Mouse (Mus musculus) limb, embryonic 14.5 days (tissue): ENCODE data around the gene Pde8b. TPM values are rescaled to one million over a fixed set of nuclear protein-coding genes. Genes with fewer than 3 reads are reported as not detected.
A peak's percentile ranks its signal among the peaks of the same experiment; 100 is the strongest.

Experiments used
- ATAC-seq: fragments of 200-750 bp; cut with Nextera tagmentation; 2 replicates; pipeline ENCODE4 v1.8.0; 2017; ENCODE audit warnings: low read depth, moderate number of reproducible peaks, moderate TSS enrichment; ENCODE audit not compliant: low FRiP score
- DNase-seq: peaks from one replicate; pipeline ENCODE4 v3.0.0-alpha.2; 2015; ENCODE audit warnings: low spot score
- H3K27ac ChIP-seq: fragments of 300-500 bp; sonication (generic); replicated peaks from 2 replicates; pipeline ENCODE4 v1.5.1; 2014; ENCODE audit warnings: low read depth, mild to moderate bottlenecking, low read length, moderate library complexity, mixed read lengths
- H3K27me3 ChIP-seq: fragments of 300-500 bp; sonication (generic); 2 replicates; pipeline ENCODE4 v1.6.1; 2014; ENCODE audit warnings: low read length, mixed read lengths; ENCODE audit not compliant: control insufficient read depth, insufficient read depth
- H3K36me3 ChIP-seq: fragments of 300-500 bp; sonication (generic); 2 replicates; pipeline ENCODE4 v1.6.1; 2014; ENCODE audit warnings: mild to moderate bottlenecking, low read length, moderate library complexity, mixed read lengths; ENCODE audit not compliant: control insufficient read depth, insufficient read depth
- H3K4me1 ChIP-seq: fragments of 300-500 bp; sonication (generic); 2 replicates; pipeline ENCODE4 v1.6.1; 2014; ENCODE audit warnings: antibody characterized with exemption, low read length, mixed read lengths; ENCODE audit not compliant: control insufficient read depth, insufficient read depth
- H3K4me2 ChIP-seq: fragments of 300-500 bp; sonication (generic); replicated peaks from 2 replicates; pipeline ENCODE4 v1.6.1; 2014; ENCODE audit warnings: low read depth, mild to moderate bottlenecking, low read length, moderate library complexity; ENCODE audit not compliant: severe bottlenecking
- H3K4me3 ChIP-seq: fragments of 300-500 bp; sonication (generic); replicated peaks from 2 replicates; pipeline ENCODE4 v1.5.1; 2014; ENCODE audit warnings: low read length
- H3K9ac ChIP-seq: fragments of 300-500 bp; sonication (generic); 2 replicates; pipeline ENCODE4 v1.6.1; 2014; ENCODE audit warnings: mild to moderate bottlenecking, low read depth, low read length, moderate library complexity; ENCODE audit not compliant: severe bottlenecking
- H3K9me3 ChIP-seq: fragments of 300-500 bp; sonication (generic); 2 replicates; pipeline ENCODE4 v1.6.1; 2016; ENCODE audit warnings: low read length; ENCODE audit not compliant: control insufficient read depth
- POLR2A ChIP-seq: fragments of 200-500 bp; IDR thresholded peaks from 2 replicates; pipeline ENCODE4 v1.8.0; 2012; ENCODE audit warnings: inconsistent platforms, mild to moderate bottlenecking, moderate library complexity, borderline replicate concordance; ENCODE audit not compliant: insufficient read depth, insufficient read length; ENCODE audit errors: extremely low read depth
- WGBS: fragments of 180-500 bp; shearing (Covaris S2); extraction: QIAGEN DNeasy Blood & Tissue Kit; methylation state at CpG from one replicate; pipeline ENCODE4 v1.1.7; 2014; 5-methylcytosine and 5-hydroxymethylcytosine counted together
- polyA plus RNA-seq, 2 experiments: library from polyadenylated mRNA; depleted of rRNA in 1 of 2; stranded (reverse) in 1 of 2; unstranded in 1 of 2; fragments of >200 nt; fragmentation: Nextera tagmentation in 1 of 2; extraction: Ambion mirVana in 1 of 2; gene quantifications; 2 replicates each; pipeline versions ENCODE4 v1.2.1 to v1.2.3; 2012 to 2014

Gene Pde8b
- polyA plus RNA-seq (2012; rRNA removed) (2.9 and 3.4 TPM in 2 replicates), polyA plus RNA-seq (2014; fragmentation: Nextera tagmentation; extraction: Ambion mirVana) (3.1 and 5.1 TPM in 2 replicates)

DNA sequence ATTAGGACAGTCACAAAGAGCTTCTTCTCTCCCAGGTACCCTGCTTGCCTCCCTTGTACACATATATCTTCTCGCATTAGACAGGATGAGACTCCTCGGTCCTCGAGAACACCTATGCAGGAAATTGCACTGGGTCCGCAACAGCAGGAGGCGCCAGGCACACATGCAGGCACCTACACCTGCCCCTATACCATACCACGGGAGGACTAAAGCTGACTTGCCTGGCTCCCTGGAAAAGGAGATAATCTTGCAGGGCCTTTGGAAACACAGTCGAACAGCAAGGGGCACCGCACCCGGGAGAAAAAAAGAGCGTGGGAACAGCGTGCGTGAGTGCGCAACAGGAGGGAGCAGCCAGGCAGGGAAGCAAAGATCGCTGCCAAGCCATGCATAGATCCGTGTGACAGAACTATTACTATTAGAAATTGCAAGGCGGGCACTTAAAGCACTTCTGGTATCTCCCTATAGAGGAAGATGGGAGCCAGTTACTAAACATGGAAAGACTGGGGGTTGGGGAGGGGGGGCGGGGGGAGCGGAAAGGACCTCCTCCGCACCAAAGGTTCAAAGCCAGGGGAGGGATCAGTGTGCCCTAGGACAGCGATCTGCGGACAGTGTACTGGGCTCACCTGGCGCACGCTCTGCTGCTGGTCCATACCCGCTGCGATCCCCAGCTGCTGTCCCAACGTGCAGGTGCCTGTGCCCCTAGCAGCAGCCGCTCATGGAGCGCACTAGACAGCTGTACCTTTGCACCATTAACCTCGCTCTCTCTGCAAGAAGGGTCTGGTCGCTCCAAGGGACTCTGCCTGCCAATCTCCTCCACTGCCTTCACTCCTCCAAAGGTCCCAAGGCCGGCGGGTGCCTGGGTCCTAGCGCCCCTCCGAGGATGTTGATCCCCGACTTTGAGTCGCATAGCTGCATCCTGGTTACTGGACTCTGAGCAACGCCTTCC, at the start of gene Pde8b:
Pde8b (minus strand) TSS at position 826 of the 946 bp plus-strand sequence.
- TF ChIP-seq POLR2A: no peak
- 5% methylated on average over 36 of the region's 37 CpGs for WGBS
- no peak within 1 kb of the TSS for H3K9ac ChIP-seq

GRCm38 (mm10) chr13:95291983-95292382, 41.8 kb upstream of the Pde8b start:
- Histone ChIP-seq H3K9me3 (no peaks in the 10 kb centered on the region), H3K27ac (no peak overlapping the region), H3K27me3 (no peaks in the 10 kb centered on the region; the same call in 1 of the 2 replicates), H3K4me2 (no peak overlapping the region), H3K9ac (no peak overlapping the region), H3K4me1 (no peaks in the 10 kb centered on the region), H3K36me3 (no peaks in the 10 kb centered on the region), H3K4me3 (no peak overlapping the region)
- DNase-seq (no peak), ATAC-seq (no peak)
- no peak for TF ChIP-seq POLR2A
- 86% methylated on average over 4 of the region's 4 CpGs for WGBS

More for the DNA sequence above, at the start of gene Pde8b:
- H3K9me3 ChIP-seq: no peaks in the 10 kb centered on the region
- no peaks in the 10 kb centered on the region for H3K36me3 ChIP-seq
- ATAC-seq: no peak
- peak within 1 kb of the TSS; percentile 47 for H3K4me2 ChIP-seq
- no peak for DNase-seq
- peak within 1 kb of the TSS; percentile 25 for H3K4me3 ChIP-seq
- H3K27ac ChIP-seq: no peak within 1 kb of the TSS
- H3K4me1 ChIP-seq: peaks cover 7% of the 10 kb centered on the region; the same call in 1 of the 2 replicates
- H3K27me3 ChIP-seq: peaks cover 24% of the 10 kb centered on the region

GRCm38 (mm10) chr13:95288027-95288426, 37.9 kb upstream of the Pde8b start:
- no peak overlapping the region for H3K27ac ChIP-seq
- TF ChIP-seq POLR2A: no peak
- ATAC-seq (no peak), DNase-seq (no peak)
- H3K9me3 ChIP-seq: no peaks in the 10 kb centered on the region
- no peaks in the 10 kb centered on the region; the same call in 1 of the 2 replicates for H3K27me3 ChIP-seq
- no peaks in the 10 kb centered on the region for H3K36me3 ChIP-seq
- H3K4me1 ChIP-seq: no peaks in the 10 kb centered on the region
- no peak overlapping the region for H3K4me3 ChIP-seq
- WGBS: 78% methylated on average over 7 of the region's 7 CpGs
- H3K9ac ChIP-seq: no peak overlapping the region
- no peak overlapping the region for H3K4me2 ChIP-seq

DNA sequence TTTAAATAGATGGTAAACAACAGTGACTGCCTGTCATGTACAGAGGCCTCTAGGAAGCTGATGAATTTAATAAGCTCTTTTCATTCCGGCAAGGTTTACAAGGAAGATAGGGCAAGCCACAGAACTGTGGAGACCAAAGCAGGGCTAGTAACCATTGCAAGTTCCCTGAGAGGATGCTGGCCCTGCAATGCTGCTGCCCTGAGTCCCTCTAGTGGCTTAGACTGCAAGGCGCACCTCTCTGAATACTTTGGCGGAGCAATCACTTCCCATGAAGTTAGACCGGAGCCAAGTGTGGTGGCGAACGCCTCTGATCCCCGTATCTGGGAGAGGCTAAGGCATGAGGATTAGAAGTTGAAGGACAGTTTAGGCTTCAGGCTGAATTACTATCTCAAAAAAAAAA, 36.9 kb upstream of the Pde8b start:
- Histone ChIP-seq H3K4me2 (no peak overlapping the region), H3K9ac (no peak overlapping the region), H3K27me3 (no peaks in the 10 kb centered on the region; the same call in 1 of the 2 replicates), H3K4me1 (no peaks in the 10 kb centered on the region), H3K27ac (no peak overlapping the region), H3K36me3 (no peaks in the 10 kb centered on the region), H3K9me3 (no peaks in the 10 kb centered on the region), H3K4me3 (no peak overlapping the region)
- DNase-seq (peak; percentile 84), ATAC-seq (peak; percentile 81)
- 2% methylated on average over 7 of the region's 7 CpGs for WGBS
- TF ChIP-seq POLR2A: no peak

DNA sequence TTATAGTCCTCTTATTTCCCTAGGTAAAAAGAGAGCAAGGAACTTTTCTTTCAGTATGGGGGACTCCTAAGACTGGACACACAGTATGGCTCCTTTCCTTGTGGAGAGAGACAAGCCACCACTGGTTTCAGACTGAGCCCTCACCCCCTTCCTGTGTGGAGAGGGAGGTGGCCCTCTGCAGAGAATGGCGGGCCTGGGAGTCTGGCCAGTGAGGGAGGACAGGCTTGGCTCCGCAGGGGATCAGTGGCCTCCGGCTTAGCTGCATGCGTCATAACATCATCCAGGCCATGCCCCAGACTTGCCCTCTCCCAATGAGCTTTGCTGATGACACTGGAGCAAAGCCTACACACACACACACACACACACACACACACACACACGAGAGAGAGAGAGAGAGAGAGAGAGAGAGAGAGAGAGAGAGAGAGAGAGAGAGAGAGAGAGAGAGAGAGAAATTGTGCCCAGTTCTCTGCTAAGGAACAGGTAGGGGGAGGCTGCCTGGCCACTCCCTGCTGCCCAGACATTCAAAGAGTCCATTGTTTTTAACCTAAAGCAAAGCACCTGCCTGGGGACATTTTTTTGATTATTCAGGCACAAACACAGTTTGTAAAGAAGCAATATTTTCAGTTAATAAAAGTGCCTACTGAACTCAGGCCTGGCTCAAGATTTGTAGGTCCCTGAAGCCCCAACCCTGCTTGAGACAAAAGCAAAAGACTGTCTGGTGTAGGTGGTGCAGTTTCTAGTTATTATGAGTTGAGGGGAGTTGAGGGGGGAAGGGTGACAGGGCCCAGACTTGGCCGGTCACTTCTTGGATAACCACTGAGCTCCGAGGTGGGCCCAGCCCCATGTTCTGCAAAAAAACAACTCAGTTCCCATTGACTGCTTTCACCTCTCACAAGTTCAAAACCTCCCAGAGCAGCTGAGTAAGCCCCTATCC, 31.9 kb upstream of the Pde8b start:
- no peaks in the 10 kb centered on the region for H3K27me3 ChIP-seq
- WGBS: 24% methylated on average over 7 of the region's 7 CpGs
- TF ChIP-seq POLR2A: no peak
- H3K36me3 ChIP-seq: no peaks in the 10 kb centered on the region
- no peak overlapping the region for H3K4me2 ChIP-seq
- DNase-seq: no peak
- ATAC-seq: no peak
- no peaks in the 10 kb centered on the region for H3K4me1 ChIP-seq
- no peak overlapping the region for H3K4me3 ChIP-seq
- H3K9ac ChIP-seq: no peak overlapping the region
- no peaks in the 10 kb centered on the region for H3K9me3 ChIP-seq
- H3K27ac ChIP-seq: no peak overlapping the region
